In genomic region chr7:113279246-113279645, GRCm38 (mm10) we compare ENCODE assay signal across 16 mouse cellular contexts.
"Had no signal": no experiment of that assay in that cellular context is flagged by ENCODE, and none has a peak within 500 bp of the region (broad histone marks: within the 10 kb centered on the region; RNA-seq: fewer than 3 reads in every experiment).

No protein-coding gene starts in this region.

- H3K4me3 ChIP-seq: neural tube, embryonic 12.5 days; neural tube, embryonic 13.5 days; neural tube, embryonic 15.5 days; stomach, embryonic 15.5 days had no signal

- H3K36me3 ChIP-seq: neural tube, embryonic 12.5 days had no signal

- H3K4me1 ChIP-seq: neural tube, embryonic 12.5 days; neural tube, embryonic 15.5 days; stomach, embryonic 15.5 days had no signal

- H3K9me3 ChIP-seq: neural tube, embryonic 12.5 days; neural tube, embryonic 13.5 days; stomach, embryonic 15.5 days had no signal

- H3K9ac ChIP-seq: neural tube, embryonic 12.5 days; neural tube, embryonic 13.5 days; neural tube, embryonic 15.5 days; stomach, embryonic 15.5 days had no signal

- H3K4me2 ChIP-seq: neural tube, embryonic 12.5 days; neural tube, embryonic 13.5 days; neural tube, embryonic 15.5 days; stomach, embryonic 15.5 days had no signal

- DNase-seq: retina, postnatal 1 day; right cerebral cortex, adult 18-20 months; right cerebral cortex, postnatal 14 days; right cerebral cortex, postnatal 25 days; right cerebral cortex, postnatal 4 days; spleen, adult 18-20 months; thymus, adult 18-20 months; thymus, adult 2 months; thymus, postnatal 25 days; thymus, postnatal 36 days; thymus, postnatal 4 days had no signal

- H3K27me3 ChIP-seq: neural tube, embryonic 12.5 days; neural tube, embryonic 13.5 days; neural tube, embryonic 15.5 days; stomach, embryonic 15.5 days had no signal

- H3K27ac ChIP-seq: neural tube, embryonic 12.5 days; neural tube, embryonic 13.5 days; neural tube, embryonic 15.5 days; stomach, embryonic 15.5 days; stomach, postnatal 0 days had no signal
